14 mouse cellular contexts compared by ENCODE assay signal in the genomic region with DNA sequence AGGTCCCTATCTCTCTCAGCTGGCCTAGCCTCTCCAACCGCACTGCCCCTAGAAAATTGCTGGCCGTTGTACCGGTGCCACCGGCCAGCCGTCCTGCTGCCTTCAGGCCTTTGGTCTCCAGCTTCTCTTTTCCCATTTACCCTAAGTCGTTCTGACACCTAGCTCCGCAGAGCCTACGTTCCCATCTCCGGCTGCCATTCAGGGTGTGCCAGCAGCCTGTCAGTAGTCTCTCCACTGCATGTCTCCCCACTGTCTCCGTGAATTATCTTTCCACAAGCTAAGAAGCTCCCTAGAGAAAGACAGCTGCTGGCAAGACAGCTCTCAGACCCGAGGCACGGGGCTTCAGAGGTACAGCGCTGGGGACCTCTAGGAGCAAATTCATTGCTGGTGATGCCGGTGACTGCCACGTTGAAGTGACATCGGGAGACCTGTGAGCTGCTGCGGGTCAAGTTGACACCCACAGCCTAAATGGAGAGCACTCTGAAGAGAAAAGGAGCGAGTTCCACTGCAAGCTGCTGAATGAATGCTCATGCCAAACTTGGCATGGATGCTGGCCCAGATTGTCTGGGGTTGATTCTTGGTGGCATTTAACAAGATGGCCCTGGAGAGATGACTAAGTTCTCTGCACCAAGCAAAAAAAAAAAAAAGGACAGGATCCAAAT. TPM values are rescaled to one million over a fixed set of nuclear protein-coding genes. Genes with fewer than 3 reads are reported as not detected.
DNase-seq lines count a peak whose midpoint lies in the region; ATAC-seq and TF ChIP-seq lines count a peak whose summit lies in the region.
"Had no signal": no experiment of that assay in that cellular context is flagged by ENCODE, and none has a peak within 500 bp of the region (broad histone marks: within the 10 kb centered on the region; RNA-seq: fewer than 3 reads in every experiment).

No protein-coding gene starts in this region.

- H3K27ac ChIP-seq in forebrain, embryonic 13.5 days = peak overlapping the region; percentile 49
- no peak overlapping the region for H3K27ac ChIP-seq in forebrain, embryonic 10.5 days
- H3K27ac ChIP-seq in liver, postnatal 0 days (ENCODE audit: low read depth) = no peak overlapping the region
- H3K27ac ChIP-seq: kidney, postnatal 0 days; liver, embryonic 12.5 days had no signal

- H3K9ac ChIP-seq in forebrain, embryonic 13.5 days = no peak overlapping the region
- no peak overlapping the region for H3K9ac ChIP-seq in liver, postnatal 0 days (replicated peaks)
- H3K9ac ChIP-seq: liver, embryonic 12.5 days had no signal

- no peak for TF ChIP-seq EP300 in liver, postnatal 0 days (IDR thresholded peaks at IDR 0.05; ENCODE audit: low read depth)

- no peak for ATAC-seq in forebrain, embryonic 13.5 days
- ATAC-seq in liver, postnatal 0 days = no peak
- ATAC-seq: CD4-positive, CD25-positive, alpha-beta regulatory T cell, adult 4 months; liver, embryonic 12.5 days; Patski had no signal

- no peak for TF ChIP-seq CTCF in liver, postnatal 0 days (IDR thresholded peaks at IDR 0.05; ENCODE audit: low read depth)

- H3K4me1 ChIP-seq in forebrain, embryonic 13.5 days = peaks cover 34% of the 10 kb centered on the region
- H3K4me1 ChIP-seq in forebrain, embryonic 10.5 days = peaks cover 27% of the 10 kb centered on the region
- H3K4me1 ChIP-seq in liver, postnatal 0 days (ENCODE audit: insufficient read depth) = no peaks in the 10 kb centered on the region
- H3K4me1 ChIP-seq: liver, embryonic 12.5 days had no signal

- no peaks in the 10 kb centered on the region for H3K36me3 ChIP-seq in forebrain, embryonic 13.5 days (ENCODE audit: poor library complexity, severe bottlenecking)
- no peaks in the 10 kb centered on the region for H3K36me3 ChIP-seq in forebrain, embryonic 10.5 days (replicated peaks)
- H3K36me3 ChIP-seq in liver, postnatal 0 days (replicated peaks; ENCODE audit: insufficient read depth, low read length) = no peaks in the 10 kb centered on the region
- H3K36me3 ChIP-seq: liver, embryonic 12.5 days had no signal

- no peaks in the 10 kb centered on the region for H3K9me3 ChIP-seq in forebrain, embryonic 13.5 days (replicated peaks)
- H3K9me3 ChIP-seq in forebrain, embryonic 10.5 days = no peaks in the 10 kb centered on the region
- H3K9me3 ChIP-seq in liver, postnatal 0 days (ENCODE audit: low read length) = no peaks in the 10 kb centered on the region
- H3K9me3 ChIP-seq: liver, embryonic 12.5 days had no signal

- DNase-seq in forebrain, embryonic 10.5 days (ENCODE audit: extremely low spot score, low spot score) = no peak
- DNase-seq in retina, postnatal 1 day = peak; percentile 49
- DNase-seq in retina, embryonic 14.5 days (ENCODE audit: low spot score) = no peak
- peak; percentile 76 to 81 for DNase-seq in cerebellum, postnatal 10 days
- DNase-seq in layer of hippocampus, postnatal 36 days = peak; percentile 59 to 65
- DNase-seq in heart, postnatal 4 days = no peak
- no peak for DNase-seq in liver, postnatal 0 days
- DNase-seq: heart, adult 11 months had no signal

- peaks cover 30% of the 10 kb centered on the region for H3K27me3 ChIP-seq in forebrain, embryonic 13.5 days
- H3K27me3 ChIP-seq in forebrain, embryonic 10.5 days (ENCODE audit: poor library complexity, severe bottlenecking) = peaks cover 38% of the 10 kb centered on the region
- H3K27me3 ChIP-seq in liver, postnatal 0 days (ENCODE audit: insufficient read depth, low read length) = peaks cover 9% of the 10 kb centered on the region
- H3K27me3 ChIP-seq: Patski had no signal

- H3K4me3 ChIP-seq in forebrain, embryonic 13.5 days = no peak overlapping the region
- no peak overlapping the region for H3K4me3 ChIP-seq in forebrain, embryonic 10.5 days
- H3K4me3 ChIP-seq in liver, postnatal 0 days (ENCODE audit: low read depth, low read length) = no peak overlapping the region
- H3K4me3 ChIP-seq: liver, embryonic 12.5 days had no signal

- H3K4me2 ChIP-seq in forebrain, embryonic 13.5 days = no peak overlapping the region
- no peak overlapping the region for H3K4me2 ChIP-seq in liver, postnatal 0 days (ENCODE audit: low read depth, low read length)
- H3K4me2 ChIP-seq: liver, embryonic 12.5 days had no signal

- 75% methylated on average over 18 of the region's 18 CpGs for WGBS in forebrain, embryonic 13.5 days
- 83% methylated on average over 18 of the region's 18 CpGs for WGBS in forebrain, embryonic 10.5 days
- 70% methylated on average over 18 of the region's 18 CpGs for WGBS in liver, postnatal 0 days (ENCODE audit: insufficient replicate concordance)

RNA-seq across cellular contexts. Expression of a gene that starts 6.0 kb away (rescaled TPM):
- 0.11 and 0.18 TPM in 2 replicates for polyA plus RNA-seq in forebrain, embryonic 13.5 days (2015; fragmentation: Nextera tagmentation; extraction: Ambion mirVana)
- 0.07 and 0.12 TPM in 2 replicates for polyA plus RNA-seq in forebrain, embryonic 10.5 days (2016; fragmentation: Nextera tagmentation; extraction: Ambion mirVana)
- 1 to 10 TPM; 6.5 to 8.8 TPM for total RNA-seq in layer of hippocampus, postnatal 36 days (2021)
- not detected for total RNA-seq in heart, postnatal 4 days (2021)
- not detected in 2 replicates for polyA plus RNA-seq in liver, postnatal 0 days (2015; fragmentation: Nextera tagmentation; extraction: Ambion mirVana)
- polyA plus RNA-seq: CD4-positive, CD25-positive, alpha-beta regulatory T cell, adult 4 months; liver, embryonic 12.5 days; spleen, adult 2 months had no signal

RNA-seq across cellular contexts. Expression of a gene that starts 11.4 kb away (rescaled TPM):
- polyA plus RNA-seq in forebrain, embryonic 13.5 days (2015; fragmentation: Nextera tagmentation; extraction: Ambion mirVana) = 12.5 and 17.1 TPM in 2 replicates
- 19.6 and 22.7 TPM in 2 replicates for polyA plus RNA-seq in forebrain, embryonic 10.5 days (2016; fragmentation: Nextera tagmentation; extraction: Ambion mirVana)
- 10 to 100 TPM; 77.2 to 86.8 TPM for total RNA-seq in layer of hippocampus, postnatal 36 days (2021)
- total RNA-seq in heart, postnatal 4 days (2021) = 10 to 100 TPM; 19.6 to 20.8 TPM
- polyA plus RNA-seq in liver, postnatal 0 days (2015; fragmentation: Nextera tagmentation; extraction: Ambion mirVana) = 3.0 and 3.1 TPM in 2 replicates

RNA-seq across cellular contexts. Expression of a gene that starts 49.5 kb away (rescaled TPM):
- polyA plus RNA-seq in forebrain, embryonic 13.5 days (2015; fragmentation: Nextera tagmentation; extraction: Ambion mirVana) = 429 and 523 TPM in 2 replicates
- 375 and 389 TPM in 2 replicates for polyA plus RNA-seq in forebrain, embryonic 10.5 days (2016; fragmentation: Nextera tagmentation; extraction: Ambion mirVana)
- 100 to 1,000 TPM; 198 to 212 TPM for total RNA-seq in layer of hippocampus, postnatal 36 days (2021)
- total RNA-seq in heart, postnatal 4 days (2021) = 100 to 1,000 TPM; 588 to 656 TPM
- 384 and 387 TPM in 2 replicates for polyA plus RNA-seq in liver, postnatal 0 days (2015; fragmentation: Nextera tagmentation; extraction: Ambion mirVana)

Comparison
In these comparisons a context has a peak if more than half of its experiments do, and no peak if none do; other contexts are left out.
1. DNase-seq: peak in retina, postnatal 1 day (single experiment), cerebellum, postnatal 10 days (2 of 2) and layer of hippocampus, postnatal 36 days (2 of 2); none in forebrain, embryonic 10.5 days (single experiment), retina, embryonic 14.5 days (single experiment), heart, postnatal 4 days (single experiment) and liver, postnatal 0 days (single experiment).